Mouse (Mus musculus): ENCODE data around the gene Rps24. TPM values are rescaled to one million over a fixed set of nuclear protein-coding genes. Genes with fewer than 3 reads are reported as not detected.

The Rps24 gene
- total RNA-seq, 2 experiments from 2014 or later, result 752 to 770 TPM

DNA sequence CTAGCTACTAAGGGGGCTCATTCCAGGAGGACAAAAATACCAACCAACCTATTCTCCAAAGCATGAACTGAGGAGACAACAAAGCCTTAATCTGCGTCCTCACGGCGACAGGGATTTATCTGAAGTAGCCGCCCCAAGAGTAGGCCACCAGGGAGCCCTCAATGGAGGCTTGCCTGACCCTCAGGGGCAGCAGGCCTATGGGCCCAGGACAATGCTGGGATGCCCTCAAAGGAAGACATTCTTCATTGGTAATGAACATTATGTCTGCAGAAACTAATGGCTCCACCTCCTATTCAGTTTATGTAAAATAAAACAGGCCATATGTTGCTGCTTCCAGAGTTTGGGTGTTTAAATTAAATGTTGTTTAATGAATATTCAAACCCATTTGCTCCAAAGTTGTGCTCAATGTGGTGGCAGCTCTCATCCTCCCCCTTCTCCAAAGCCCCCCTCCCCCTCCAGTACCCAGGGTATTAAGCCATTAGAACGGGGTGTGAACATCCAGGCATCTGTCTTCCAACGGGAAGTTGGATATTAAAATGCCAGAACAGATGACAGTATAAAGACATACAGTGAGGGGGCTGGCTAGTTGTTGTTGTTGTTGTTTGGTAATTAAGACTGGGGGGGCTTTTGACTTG, 25.7 kb downstream of the Rps24 start:
- no peak for DNase-seq

- no peak for DNase-seq
Measured at GRCm38 (mm10) chr14:24521597-24521996, 34.7 kb downstream of the Rps24 start.

DNA sequence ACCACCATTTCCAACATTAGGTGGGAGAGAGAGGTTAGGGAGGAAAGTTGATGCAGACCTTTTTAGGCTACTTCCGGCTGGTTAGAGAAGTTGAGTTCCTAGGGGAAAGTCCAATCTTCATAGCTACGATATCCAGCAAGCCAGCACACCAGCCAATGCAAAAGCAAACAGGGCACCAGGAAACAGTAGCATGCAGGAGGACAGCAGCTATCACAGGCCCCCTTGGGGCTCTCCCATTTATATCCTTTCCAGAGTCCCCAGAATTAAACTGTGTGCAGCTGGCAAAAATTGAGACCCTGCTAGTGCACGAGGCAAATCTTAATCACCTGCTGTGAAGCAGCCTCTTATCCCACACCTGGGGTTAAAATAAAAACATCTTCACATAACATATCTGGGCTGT, 38.2 kb downstream of the Rps24 start:
- no peak for DNase-seq

DNA sequence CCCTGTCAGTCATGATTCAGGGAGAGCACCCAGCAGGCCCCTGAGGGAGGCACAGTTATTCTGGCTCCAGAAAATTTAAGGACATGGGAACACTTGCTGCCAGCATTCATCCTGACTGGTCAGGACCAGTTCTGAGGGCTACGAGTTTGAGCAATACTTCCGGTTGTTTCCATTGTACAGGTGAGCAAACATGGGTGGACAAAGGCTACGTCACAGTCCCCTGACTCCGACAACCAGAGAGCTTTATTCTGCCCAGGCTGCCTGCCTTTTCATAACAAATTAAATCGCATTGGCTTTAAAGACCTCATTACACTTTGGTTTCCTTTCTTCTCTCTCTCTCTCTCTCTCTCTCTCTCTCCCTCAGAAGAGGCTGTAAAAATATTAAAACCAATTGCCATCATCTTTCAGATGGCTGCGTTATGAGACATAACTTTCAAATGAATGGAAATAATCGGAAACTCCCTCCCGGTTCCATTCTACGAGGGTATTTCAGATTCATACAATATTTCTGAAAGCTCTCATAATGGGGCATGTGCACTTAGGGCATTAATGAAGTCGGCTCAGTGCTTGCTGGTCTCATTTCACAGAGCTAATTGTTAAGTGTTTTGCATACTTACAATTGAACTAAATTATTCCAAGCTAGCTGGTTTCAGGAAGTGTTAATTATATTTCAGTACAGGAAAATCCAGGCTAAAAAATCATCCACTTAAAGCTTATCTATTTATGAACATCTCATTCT, 38.9 kb downstream of the Rps24 start:
- DNase-seq, result no peak

DNA sequence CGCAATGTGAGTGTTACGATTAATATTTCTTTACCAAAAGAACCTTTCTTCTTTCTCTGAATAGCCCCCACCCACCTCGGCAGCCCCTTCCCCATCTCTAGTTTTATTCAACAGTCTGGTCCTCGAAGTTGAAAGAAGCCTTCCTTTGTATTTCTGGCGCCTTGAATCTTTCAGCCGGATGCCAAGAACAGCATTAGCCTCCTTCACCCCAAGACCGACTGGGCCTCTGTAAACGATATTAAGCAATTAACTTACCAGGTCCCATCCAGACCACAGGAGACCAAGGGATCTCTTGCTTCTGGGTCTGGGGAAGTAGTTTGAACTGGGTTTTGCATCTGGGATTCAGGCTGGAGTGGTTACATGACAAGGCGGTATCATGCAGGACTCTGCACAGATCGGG, 39.5 kb downstream of the Rps24 start:
- no peak for DNase-seq

DNA sequence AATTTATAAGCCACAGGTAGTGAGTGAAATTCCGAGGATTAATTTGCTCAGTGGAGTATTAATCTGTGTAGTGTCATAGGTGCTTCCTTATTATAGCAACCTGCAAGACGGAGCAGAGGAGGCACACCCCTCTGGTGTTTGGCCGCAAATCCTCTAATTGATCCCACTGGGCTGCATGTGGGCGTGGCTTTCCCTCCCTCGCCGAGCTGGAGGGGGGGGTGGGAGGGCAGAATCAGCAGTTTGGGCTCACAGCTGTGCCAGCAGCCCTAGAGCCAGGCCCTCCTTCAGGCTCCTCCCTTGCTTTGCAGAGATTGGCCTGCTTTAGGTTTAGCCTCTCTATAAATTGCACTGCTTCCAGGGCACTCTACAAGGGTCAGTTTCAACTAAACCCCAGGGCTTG, 43.3 kb downstream of the Rps24 start:
- DNase-seq, result no peak

- DNase-seq, result no peak
Measured at GRCm38 (mm10) chr14:24534865-24535545, 48.1 kb downstream of the Rps24 start.

- no peak for DNase-seq
Measured at GRCm38 (mm10) chr14:24542901-24543300, 56.0 kb downstream of the Rps24 start.

- DNase-seq, result no peak
Measured at GRCm38 (mm10) chr14:24544057-24544456, 57.1 kb downstream of the Rps24 start.

Other genes starting within 250 kb of the Rps24 start
- 10 to 100 TPM; 57.8 to 61.7 TPM for gene Dlg5, start 241.2 kb upstream of the Rps24 start, total RNA-seq (2021)
- gene E330034G19Rik, start 193.9 kb upstream of the Rps24 start, total RNA-seq (2021), result not detected
- 10 to 100 TPM; 36.5 to 40.0 TPM for gene Polr3a, start 67 bp upstream of the Rps24 start, total RNA-seq (2021)

All from layer of hippocampus, postnatal 36 days (tissue).